Mouse (Mus musculus): ENCODE measurements around the gene Trmt11. TPM values are rescaled to one million over a fixed set of nuclear protein-coding genes. Genes with fewer than 3 reads are reported as not detected.

Gene Trmt11
- polyA plus RNA-seq, 1 experiment from 2014 or later = 31.6 TPM

Other genes with a start within 250 kb of the Trmt11 start
- 19.6 and 22.0 TPM in 2 replicates for gene Hint3, start 28.9 kb upstream of the Trmt11 start, polyA plus RNA-seq (2015; fragmentation: Nextera tagmentation; extraction: Ambion mirVana)
- gene Ncoa7, start 202.6 kb upstream of the Trmt11 start, polyA plus RNA-seq (2015; fragmentation: Nextera tagmentation; extraction: Ambion mirVana) = 8.8 TPM in 2 replicates
- gene Hey2, start 242.1 kb upstream of the Trmt11 start, polyA plus RNA-seq (2015; fragmentation: Nextera tagmentation; extraction: Ambion mirVana) = 2.7 and 4.0 TPM in 2 replicates